Comparison of ENCODE assay signal across 8 mouse cellular contexts in the genomic region with DNA sequence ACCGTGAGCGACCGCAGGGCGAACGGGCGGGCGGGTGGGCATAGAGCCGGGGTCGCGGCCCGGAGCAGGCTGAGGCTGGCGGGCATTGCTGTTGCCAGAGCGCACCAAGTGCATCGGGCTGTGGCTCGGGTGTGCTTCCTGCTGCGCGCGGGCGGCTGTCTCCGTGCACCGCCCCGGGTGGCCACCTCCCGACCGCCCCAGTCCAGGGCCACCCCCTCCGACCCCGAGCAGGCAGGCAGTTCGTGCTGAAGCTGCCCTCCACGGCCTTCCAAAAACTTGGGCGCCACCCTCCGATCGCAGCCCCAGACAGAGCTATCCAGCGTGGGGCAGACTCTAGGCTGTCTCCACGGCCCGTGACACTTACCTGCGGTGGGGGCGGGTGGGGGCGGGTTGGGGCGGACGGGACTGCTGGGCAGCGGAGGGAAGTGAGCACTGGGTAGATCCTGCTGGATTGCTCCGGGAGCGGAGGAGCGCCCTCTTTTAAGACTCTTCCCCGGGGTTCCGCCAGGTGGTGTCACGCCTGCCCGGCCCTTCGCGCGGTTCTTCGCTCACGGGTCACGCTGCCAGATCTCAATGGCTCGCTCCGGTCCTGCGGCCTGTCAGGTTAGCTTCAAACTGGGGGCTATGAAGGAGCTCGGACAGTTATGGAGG. TPM values are rescaled to one million over a fixed set of nuclear protein-coding genes. Genes with fewer than 3 reads are reported as not detected.
DNase-seq lines count a peak whose midpoint lies in the region; ATAC-seq and TF ChIP-seq lines count a peak whose summit lies in the region.

No protein-coding gene starts in this region.

- peak overlapping the region; percentile 68 for H3K9ac ChIP-seq in heart, embryonic 14.5 days (ENCODE audit: low read length)
- H3K9ac ChIP-seq in kidney, embryonic 16.5 days (replicated peaks; ENCODE audit: low read length): peak overlapping the region; percentile 62

- H3K36me3 ChIP-seq in thymus, adult 2 months (ENCODE audit: control insufficient read depth, insufficient read depth, low read length): no peaks in the 10 kb centered on the region
- no peaks in the 10 kb centered on the region for H3K36me3 ChIP-seq in heart, embryonic 14.5 days (ENCODE audit: control insufficient read depth, insufficient read depth, low read length)
- no peaks in the 10 kb centered on the region for H3K36me3 ChIP-seq in kidney, embryonic 16.5 days (ENCODE audit: insufficient read depth, low read length)

- WGBS in thymus, adult 2 months: 1% methylated on average over 57 of the region's 57 CpGs
- under 1% methylated on average over 57 of the region's 57 CpGs for WGBS in heart, embryonic 14.5 days
- under 1% methylated on average over 52 of the region's 57 CpGs for WGBS in kidney, embryonic 16.5 days

- H3K4me1 ChIP-seq in thymus, adult 2 months (replicated peaks; ENCODE audit: control insufficient read depth, insufficient read depth, low read length): peaks cover 13% of the 10 kb centered on the region
- no peaks in the 10 kb centered on the region for H3K4me1 ChIP-seq in cortical plate, adult 2 months (ENCODE audit: control insufficient read depth, insufficient read depth, low read length)
- peaks cover 5 to 19% of the 10 kb centered on the region in 2 experiments for H3K4me1 ChIP-seq in heart, embryonic 14.5 days (ENCODE audit: control insufficient read depth in 2 of 2, insufficient read depth in 2 of 2, low read length in 2 of 2)
- peaks cover 22% of the 10 kb centered on the region for H3K4me1 ChIP-seq in kidney, embryonic 16.5 days (ENCODE audit: insufficient read depth, low read length)

- TF ChIP-seq POLR2A in thymus, adult 2 months (IDR thresholded peaks at IDR 0.05; ENCODE audit: control insufficient read depth, extremely low read depth, insufficient read depth, low read length, poor library complexity): no peak
- TF ChIP-seq POLR2A in cortical plate, adult 2 months (IDR thresholded peaks at IDR 0.05; ENCODE audit: extremely low read depth, insufficient read depth, low read length): no peak

- no peaks in the 10 kb centered on the region for H3K9me3 ChIP-seq in heart, embryonic 14.5 days (ENCODE audit: control insufficient read depth, low read length)
- no peaks in the 10 kb centered on the region for H3K9me3 ChIP-seq in kidney, embryonic 16.5 days (ENCODE audit: low read length)

- peaks cover 26% of the 10 kb centered on the region; the same call in 1 of the 2 replicates for H3K27me3 ChIP-seq in thymus, adult 2 months (ENCODE audit: control insufficient read depth, insufficient read depth, low read length)
- peaks cover 65% of the 10 kb centered on the region for H3K27me3 ChIP-seq in heart, embryonic 14.5 days (ENCODE audit: control insufficient read depth, insufficient read depth, low read length)
- H3K27me3 ChIP-seq in kidney, embryonic 16.5 days (ENCODE audit: insufficient read depth, low read length): peaks cover 73% of the 10 kb centered on the region

- no peak overlapping the region for H3K27ac ChIP-seq in thymus, adult 2 months (ENCODE audit: control insufficient read depth, insufficient read depth, low read length)
- no peak overlapping the region for H3K27ac ChIP-seq in cortical plate, adult 2 months (ENCODE audit: insufficient read depth, low read length)
- H3K27ac ChIP-seq in heart, embryonic 14.5 days (replicated peaks in 1 of 2; ENCODE audit: control insufficient read depth in 1 of 2, insufficient read depth in 1 of 2, low read depth in 2 of 2, low read length in 2 of 2): peak overlapping the region in 1 of 2 experiments; percentile 76; a peak in 2 of 4 replicates
- no peak overlapping the region for H3K27ac ChIP-seq in kidney, embryonic 16.5 days (ENCODE audit: low read length)

- peak overlapping the region; percentile 97 for H3K4me2 ChIP-seq in heart, embryonic 14.5 days (ENCODE audit: low read length)
- H3K4me2 ChIP-seq in kidney, embryonic 16.5 days (replicated peaks; ENCODE audit: low read depth, low read length): peak overlapping the region; percentile 97

- peak overlapping the region; percentile 49 for H3K4me3 ChIP-seq in thymus, adult 2 months (ENCODE audit: control insufficient read depth, insufficient read depth, low read length)
- H3K4me3 ChIP-seq in cortical plate, adult 2 months (ENCODE audit: insufficient read depth, low read length): peak overlapping the region; percentile 20; the same call in 1 of the 2 replicates
- H3K4me3 ChIP-seq in heart, embryonic 14.5 days (ENCODE audit: control insufficient read depth in 1 of 2, insufficient read depth in 1 of 2, low read depth in 1 of 2, low read length in 2 of 2): peak overlapping the region; percentile 54 to 56
- peak overlapping the region; percentile 57 for H3K4me3 ChIP-seq in kidney, embryonic 16.5 days (ENCODE audit: low read length)

- TF ChIP-seq CTCF in thymus, adult 2 months (IDR thresholded peaks at IDR 0.05; ENCODE audit: borderline replicate concordance, control insufficient read depth, extremely low read depth, insufficient read depth, low read length, poor library complexity): no peak
- TF ChIP-seq CTCF in cortical plate, adult 2 months (IDR thresholded peaks at IDR 0.05; ENCODE audit: extremely low read depth, insufficient read depth, low read length): no peak

- peak; percentile 60 for ATAC-seq in heart, embryonic 14.5 days (ENCODE audit: insufficient number of reproducible peaks, insufficient read depth, low FRiP score, low read depth)
- peak; percentile 79 for ATAC-seq in kidney, embryonic 16.5 days (ENCODE audit: low FRiP score, low TSS enrichment)
- ATAC-seq in megakaryocyte progenitor cell, adult 5-6 weeks (replicated peaks; ENCODE audit: poor library complexity): peak; percentile 29

- peak; percentile 42 for DNase-seq in thymus, adult 2 months
- DNase-seq in thymus, adult 18-20 months: no peak
- peak; percentile 49 for DNase-seq in thymus, postnatal 25 days
- DNase-seq in right cerebral cortex, postnatal 36 days (ENCODE audit: low spot score in 2 of 2): no peak

RNA-seq across cellular contexts. Expression of a gene that starts 0.5 kb away (rescaled TPM):
- 16.6 and 20.4 TPM in 2 replicates for polyA plus RNA-seq in thymus, adult 2 months (2012; rRNA removed)
- polyA plus RNA-seq in cortical plate, adult 2 months (2012; rRNA removed): 4.2 and 5.0 TPM in 2 replicates
- 10.6 and 11.5 TPM in 2 replicates for polyA plus RNA-seq in heart, embryonic 14.5 days (2014; fragmentation: Nextera tagmentation; extraction: Ambion mirVana)
- 13.6 and 15.4 TPM in 2 replicates for polyA plus RNA-seq in kidney, embryonic 16.5 days (2015; fragmentation: Nextera tagmentation; extraction: Ambion mirVana)
- total RNA-seq in megakaryocyte progenitor cell, adult 5-6 weeks (2015): not detected in 2 replicates
- not detected in 2 replicates for total RNA-seq in megakaryocyte progenitor cell, adult 5-6 weeks (2017)

RNA-seq across cellular contexts. Expression of a gene that starts 31.8 kb away (rescaled TPM):
- 105 and 108 TPM in 2 replicates for polyA plus RNA-seq in thymus, adult 2 months (2012; rRNA removed)
- polyA plus RNA-seq in cortical plate, adult 2 months (2012; rRNA removed): 2.2 and 2.6 TPM in 2 replicates
- 0.65 and 1.0 TPM in 2 replicates for polyA plus RNA-seq in heart, embryonic 14.5 days (2014; fragmentation: Nextera tagmentation; extraction: Ambion mirVana)
- 0.27 and 0.77 TPM in 2 replicates for polyA plus RNA-seq in kidney, embryonic 16.5 days (2015; fragmentation: Nextera tagmentation; extraction: Ambion mirVana)
- 10.5 and 12.8 TPM in 2 replicates for total RNA-seq in megakaryocyte progenitor cell, adult 5-6 weeks (2015)
- 6.2 and 7.0 TPM in 2 replicates for total RNA-seq in megakaryocyte progenitor cell, adult 5-6 weeks (2017)

Comparison
In these comparisons a context has a peak if more than half of its experiments do, and no peak if none do; other contexts are left out.
1. DNase-seq: peak in thymus, adult 2 months (single experiment) and thymus, postnatal 25 days (single experiment); none in thymus, adult 18-20 months (0 of 2) and right cerebral cortex, postnatal 36 days (0 of 2).
2. ATAC-seq: peak in every context shown above with its lines; median percentile 79 in kidney, embryonic 16.5 days; 60 in heart, embryonic 14.5 days; 29 in megakaryocyte progenitor cell, adult 5-6 weeks.
3. RNA of a gene that starts 31.8 kb away (polyA plus RNA-seq): 105 to 108 TPM in thymus, adult 2 months; 2.2 to 2.6 TPM in cortical plate, adult 2 months, 0.65 to 1.0 TPM in heart, embryonic 14.5 days and 0.27 to 0.77 TPM in kidney, embryonic 16.5 days; every median in the first group is over 10 times any median in the second.
4. Peak in every context shown above with its lines, with median percentiles within 50 percentile points of each other: H3K4me3 ChIP-seq.